Mouse (Mus musculus): ENCODE measurements around the gene Haus2. TPM values are rescaled to one million over a fixed set of nuclear protein-coding genes. Genes with fewer than 3 reads are reported as not detected.
A peak's percentile ranks its signal among the peaks of the same experiment; 100 is the strongest.

The Haus2 gene
- polyA plus RNA-seq, 1 experiment from 2014 or later, result 20.5 TPM

- Histone ChIP-seq H3K9me3 (replicated peaks; ENCODE audit: control insufficient read depth, low read length) (no peaks in the 10 kb centered on the region), H3K27ac (ENCODE audit: low read length) (no peak overlapping the region), H3K36me3 (ENCODE audit: control insufficient read depth, insufficient read depth, low read length) (no peaks in the 10 kb centered on the region; the same call in 1 of the 2 replicates), H3K4me1 (ENCODE audit: control insufficient read depth, insufficient read depth, low read length) (peaks cover 7% of the 10 kb centered on the region; the same call in 1 of the 2 replicates), H3K27me3 (ENCODE audit: control insufficient read depth, insufficient read depth, low read length) (no peaks in the 10 kb centered on the region), H3K4me2 (ENCODE audit: low read depth, low read length) (no peak overlapping the region), H3K4me3 (replicated peaks; ENCODE audit: low read length) (no peak overlapping the region), H3K9ac (ENCODE audit: low read length) (no peak overlapping the region)
- WGBS, result 66% methylated on average over 2 of the region's 2 CpGs
- no peak for ATAC-seq (ENCODE audit: insufficient read depth, low FRiP score)
These were observed 22.3 kb downstream of the Haus2 start for GRCm38 (mm10) chr2:120631521-120631920.

DNA sequence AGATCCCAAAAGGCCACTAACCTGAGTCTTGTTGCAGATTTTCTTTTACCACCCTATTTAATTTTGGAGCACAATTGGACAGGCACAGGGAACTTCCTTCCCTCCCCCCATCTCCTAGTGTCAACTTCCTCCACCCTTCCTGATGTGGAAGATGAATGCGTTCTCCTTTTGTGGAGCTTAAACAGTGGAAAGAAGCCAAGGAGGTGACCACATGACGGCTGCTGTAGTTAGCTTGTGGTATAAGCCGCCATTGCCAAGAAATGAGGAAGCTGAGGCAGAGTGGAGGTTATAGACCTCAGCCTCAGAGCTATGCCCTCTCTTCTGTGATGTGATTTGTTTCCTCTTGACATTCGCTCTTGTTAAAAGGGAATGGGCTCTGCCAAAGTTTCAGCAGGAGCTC lies 22.8 kb downstream of the Haus2 start:
- H3K36me3 ChIP-seq (ENCODE audit: control insufficient read depth, insufficient read depth, low read length), result no peaks in the 10 kb centered on the region; the same call in 1 of the 2 replicates
- no peak overlapping the region for H3K27ac ChIP-seq (ENCODE audit: low read length)
- 57% methylated on average over 4 of the region's 4 CpGs for WGBS
- H3K4me2 ChIP-seq (ENCODE audit: low read depth, low read length), result no peak overlapping the region
- H3K9me3 ChIP-seq (replicated peaks; ENCODE audit: control insufficient read depth, low read length), result no peaks in the 10 kb centered on the region
- ATAC-seq (ENCODE audit: insufficient read depth, low FRiP score), result no peak
- H3K27me3 ChIP-seq (ENCODE audit: control insufficient read depth, insufficient read depth, low read length), result no peaks in the 10 kb centered on the region
- peaks cover 7% of the 10 kb centered on the region; the same call in 1 of the 2 replicates for H3K4me1 ChIP-seq (ENCODE audit: control insufficient read depth, insufficient read depth, low read length)
- no peak overlapping the region for H3K4me3 ChIP-seq (replicated peaks; ENCODE audit: low read length)
- H3K9ac ChIP-seq (ENCODE audit: low read length), result no peak overlapping the region

GRCm38 (mm10) chr2:120640835-120641234 lies 31.7 kb downstream of the Haus2 start:
- H3K27me3 ChIP-seq (ENCODE audit: control insufficient read depth, insufficient read depth, low read length), result no peaks in the 10 kb centered on the region
- H3K4me2 ChIP-seq (ENCODE audit: low read depth, low read length), result no peak overlapping the region
- H3K4me1 ChIP-seq (ENCODE audit: control insufficient read depth, insufficient read depth, low read length), result no peaks in the 10 kb centered on the region
- H3K27ac ChIP-seq (ENCODE audit: low read length), result no peak overlapping the region
- no peak overlapping the region for H3K9ac ChIP-seq (ENCODE audit: low read length)
- WGBS, result 82% methylated on average over 8 of the region's 8 CpGs
- no peaks in the 10 kb centered on the region for H3K36me3 ChIP-seq (ENCODE audit: control insufficient read depth, insufficient read depth, low read length)
- ATAC-seq (ENCODE audit: insufficient read depth, low FRiP score), result no peak
- H3K9me3 ChIP-seq (replicated peaks; ENCODE audit: control insufficient read depth, low read length), result no peaks in the 10 kb centered on the region
- no peak overlapping the region for H3K4me3 ChIP-seq (replicated peaks; ENCODE audit: low read length)

- H3K27me3 ChIP-seq (ENCODE audit: control insufficient read depth, insufficient read depth, low read length), result no peaks in the 10 kb centered on the region
- no peaks in the 10 kb centered on the region for H3K9me3 ChIP-seq (replicated peaks; ENCODE audit: control insufficient read depth, low read length)
- H3K27ac ChIP-seq (ENCODE audit: low read length), result peak overlapping the region; percentile 68
- ATAC-seq (ENCODE audit: insufficient read depth, low FRiP score), result peak; percentile 81
- 49% methylated on average over 7 of the region's 7 CpGs for WGBS
- H3K4me3 ChIP-seq (replicated peaks; ENCODE audit: low read length), result no peak overlapping the region
- no peaks in the 10 kb centered on the region for H3K36me3 ChIP-seq (ENCODE audit: control insufficient read depth, insufficient read depth, low read length)
- no peak overlapping the region for H3K9ac ChIP-seq (ENCODE audit: low read length)
- H3K4me2 ChIP-seq (ENCODE audit: low read depth, low read length), result no peak overlapping the region
- H3K4me1 ChIP-seq (ENCODE audit: control insufficient read depth, insufficient read depth, low read length), result no peaks in the 10 kb centered on the region
These were observed 34.7 kb downstream of the Haus2 start for GRCm38 (mm10) chr2:120643836-120644235.

DNA sequence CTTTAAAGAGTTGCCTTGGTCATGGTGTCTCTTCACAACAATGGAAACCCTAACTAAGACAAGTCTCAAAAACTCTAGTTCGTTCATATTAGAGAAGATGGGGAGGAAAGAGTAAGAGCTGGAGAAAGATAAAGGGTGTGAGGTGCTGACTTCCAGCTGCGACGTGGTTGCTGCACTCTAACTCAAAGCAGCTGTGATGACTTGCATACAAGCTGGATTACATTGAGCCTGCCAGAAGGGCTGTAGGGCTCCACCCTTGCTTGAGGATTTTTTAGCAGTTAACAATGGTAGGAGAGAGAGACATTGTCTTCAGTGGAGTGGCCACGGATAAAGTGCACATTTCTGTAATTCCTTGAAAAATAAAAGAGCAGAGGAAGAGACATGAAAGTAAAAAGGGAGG lies 37.6 kb downstream of the Haus2 start:
- no peaks in the 10 kb centered on the region for H3K27me3 ChIP-seq (ENCODE audit: control insufficient read depth, insufficient read depth, low read length)
- ATAC-seq (ENCODE audit: insufficient read depth, low FRiP score), result no peak
- H3K4me1 ChIP-seq (ENCODE audit: control insufficient read depth, insufficient read depth, low read length), result no peaks in the 10 kb centered on the region
- no peak overlapping the region for H3K9ac ChIP-seq (ENCODE audit: low read length)
- no peak overlapping the region for H3K4me2 ChIP-seq (ENCODE audit: low read depth, low read length)
- H3K36me3 ChIP-seq (ENCODE audit: control insufficient read depth, insufficient read depth, low read length), result no peaks in the 10 kb centered on the region
- H3K9me3 ChIP-seq (replicated peaks; ENCODE audit: control insufficient read depth, low read length), result no peaks in the 10 kb centered on the region
- H3K4me3 ChIP-seq (replicated peaks; ENCODE audit: low read length), result no peak overlapping the region
- H3K27ac ChIP-seq (ENCODE audit: low read length), result no peak overlapping the region
- WGBS, result 59% methylated on average over 4 of the region's 4 CpGs

DNA sequence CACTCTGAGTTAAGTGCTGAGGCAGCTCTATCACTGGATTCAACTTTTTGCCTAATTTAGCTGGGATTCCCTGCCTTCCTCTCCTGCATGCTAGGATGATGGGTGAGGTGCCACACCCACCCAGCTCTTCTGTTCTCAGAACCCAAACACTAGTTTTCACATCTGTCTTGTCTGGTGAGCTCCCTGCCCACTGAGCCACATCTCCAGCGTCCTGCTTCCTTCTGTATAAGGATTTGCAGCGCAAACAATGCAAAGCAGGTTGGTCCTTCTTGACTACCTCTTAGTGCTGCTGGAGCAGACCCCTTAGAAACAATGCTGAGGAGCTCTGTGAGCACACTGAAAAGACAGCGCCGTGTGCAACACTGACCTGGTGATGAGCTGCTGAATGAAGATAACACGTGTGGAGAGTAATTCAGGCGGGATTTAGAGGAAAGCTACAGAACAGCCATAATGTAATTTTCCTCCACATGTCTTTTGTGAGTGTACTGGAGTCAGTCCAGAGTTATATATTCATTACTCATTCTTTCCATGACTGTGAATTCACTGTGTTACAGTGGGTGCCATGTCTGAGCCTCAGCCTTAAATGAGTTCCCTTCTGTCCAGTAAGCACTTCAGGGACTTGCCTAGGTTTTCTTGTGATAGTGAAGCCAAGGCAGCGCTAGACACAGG lies 43.2 kb downstream of the Haus2 start:
- ATAC-seq (ENCODE audit: insufficient read depth, low FRiP score), result no peak
- no peaks in the 10 kb centered on the region for H3K27me3 ChIP-seq (ENCODE audit: control insufficient read depth, insufficient read depth, low read length)
- H3K4me2 ChIP-seq (ENCODE audit: low read depth, low read length), result no peak overlapping the region
- H3K4me1 ChIP-seq (ENCODE audit: control insufficient read depth, insufficient read depth, low read length), result no peaks in the 10 kb centered on the region
- WGBS, result 68% methylated on average over 7 of the region's 7 CpGs
- H3K27ac ChIP-seq (ENCODE audit: low read length), result peak overlapping the region; percentile 66
- no peaks in the 10 kb centered on the region for H3K9me3 ChIP-seq (replicated peaks; ENCODE audit: control insufficient read depth, low read length)
- no peak overlapping the region for H3K4me3 ChIP-seq (replicated peaks; ENCODE audit: low read length)
- H3K9ac ChIP-seq (ENCODE audit: low read length), result no peak overlapping the region
- no peaks in the 10 kb centered on the region for H3K36me3 ChIP-seq (ENCODE audit: control insufficient read depth, insufficient read depth, low read length)

- Histone ChIP-seq H3K4me3 (replicated peaks; ENCODE audit: low read length) (no peak overlapping the region), H3K36me3 (ENCODE audit: control insufficient read depth, insufficient read depth, low read length) (no peaks in the 10 kb centered on the region), H3K9me3 (replicated peaks; ENCODE audit: control insufficient read depth, low read length) (no peaks in the 10 kb centered on the region), H3K4me1 (ENCODE audit: control insufficient read depth, insufficient read depth, low read length) (no peaks in the 10 kb centered on the region), H3K27ac (ENCODE audit: low read length) (peak overlapping the region; percentile 66), H3K27me3 (ENCODE audit: control insufficient read depth, insufficient read depth, low read length) (no peaks in the 10 kb centered on the region), H3K4me2 (ENCODE audit: low read depth, low read length) (no peak overlapping the region), H3K9ac (ENCODE audit: low read length) (no peak overlapping the region)
- no peak; the same call in 1 of the 2 replicates for ATAC-seq (ENCODE audit: insufficient read depth, low FRiP score)
- 79% methylated on average over 7 of the region's 7 CpGs for WGBS
These were observed 43.7 kb downstream of the Haus2 start for GRCm38 (mm10) chr2:120652925-120653284.

GRCm38 (mm10) chr2:120654693-120655092 lies 45.5 kb downstream of the Haus2 start:
- H3K4me1 ChIP-seq (ENCODE audit: control insufficient read depth, insufficient read depth, low read length), result no peaks in the 10 kb centered on the region
- H3K9ac ChIP-seq (ENCODE audit: low read length), result no peak overlapping the region
- H3K36me3 ChIP-seq (ENCODE audit: control insufficient read depth, insufficient read depth, low read length), result no peaks in the 10 kb centered on the region
- no peaks in the 10 kb centered on the region for H3K9me3 ChIP-seq (replicated peaks; ENCODE audit: control insufficient read depth, low read length)
- no peak overlapping the region for H3K4me2 ChIP-seq (ENCODE audit: low read depth, low read length)
- no peak overlapping the region for H3K4me3 ChIP-seq (replicated peaks; ENCODE audit: low read length)
- WGBS, result 84% methylated on average over 2 of the region's 2 CpGs
- no peak for ATAC-seq (ENCODE audit: insufficient read depth, low FRiP score)
- H3K27ac ChIP-seq (ENCODE audit: low read length), result no peak overlapping the region
- no peaks in the 10 kb centered on the region for H3K27me3 ChIP-seq (ENCODE audit: control insufficient read depth, insufficient read depth, low read length)

GRCm38 (mm10) chr2:120655905-120656304 lies 46.7 kb downstream of the Haus2 start:
- no peaks in the 10 kb centered on the region for H3K4me1 ChIP-seq (ENCODE audit: control insufficient read depth, insufficient read depth, low read length)
- ATAC-seq (ENCODE audit: insufficient read depth, low FRiP score), result no peak
- no peak overlapping the region for H3K27ac ChIP-seq (ENCODE audit: low read length)
- no peak overlapping the region for H3K9ac ChIP-seq (ENCODE audit: low read length)
- no peaks in the 10 kb centered on the region for H3K27me3 ChIP-seq (ENCODE audit: control insufficient read depth, insufficient read depth, low read length)
- no peak overlapping the region for H3K4me2 ChIP-seq (ENCODE audit: low read depth, low read length)
- WGBS, result 85% methylated on average over 5 of the region's 5 CpGs
- H3K4me3 ChIP-seq (replicated peaks; ENCODE audit: low read length), result no peak overlapping the region
- no peaks in the 10 kb centered on the region for H3K36me3 ChIP-seq (ENCODE audit: control insufficient read depth, insufficient read depth, low read length)
- no peaks in the 10 kb centered on the region for H3K9me3 ChIP-seq (replicated peaks; ENCODE audit: control insufficient read depth, low read length)
